Mouse (Mus musculus) urinary bladder, postnatal 4 days (tissue): ENCODE measurements around the gene Dnajc10.

Experiments used
- DNase-seq, 2 experiments: peaks; one replicate each; pipeline ENCODE4 v3.0.0; 2021 to 2022; ENCODE audit warnings: low spot score in 2 of 2

Gene Dnajc10

GRCm38 (mm10) chr2:80315242-80316161, at the start of gene Dnajc10:
Gene Dnajc10 (plus strand): TSS chr2:80315466.
- peak; percentile 90 to 91 for DNase-seq

DNA sequence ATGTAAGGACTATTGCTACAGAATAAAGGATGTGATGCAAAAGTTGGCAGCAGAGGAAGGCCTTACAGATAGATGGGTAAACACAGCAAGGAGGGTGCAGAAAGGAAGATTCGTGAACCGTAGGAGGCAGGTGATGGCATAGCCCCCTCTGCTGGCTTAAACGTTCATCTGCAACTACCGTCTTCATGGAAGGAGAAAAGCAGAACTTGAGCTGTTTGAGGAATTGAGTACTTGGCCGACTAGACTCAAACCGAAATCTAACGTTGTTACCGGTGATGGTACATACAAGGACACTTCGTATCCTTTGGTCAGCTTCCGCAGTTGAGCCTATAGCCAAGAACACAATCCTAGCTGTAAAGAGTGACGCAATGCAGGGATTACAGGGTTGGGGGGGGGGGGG, 48.4 kb upstream of the Dnajc10 start:
- peak in 1 of 2 experiments; percentile 41 for DNase-seq

GRCm38 (mm10) chr2:80268053-80268452, 47.2 kb upstream of the Dnajc10 start:
- no peak for DNase-seq

GRCm38 (mm10) chr2:80271431-80271830, 43.8 kb upstream of the Dnajc10 start:
- DNase-seq = no peak

DNA sequence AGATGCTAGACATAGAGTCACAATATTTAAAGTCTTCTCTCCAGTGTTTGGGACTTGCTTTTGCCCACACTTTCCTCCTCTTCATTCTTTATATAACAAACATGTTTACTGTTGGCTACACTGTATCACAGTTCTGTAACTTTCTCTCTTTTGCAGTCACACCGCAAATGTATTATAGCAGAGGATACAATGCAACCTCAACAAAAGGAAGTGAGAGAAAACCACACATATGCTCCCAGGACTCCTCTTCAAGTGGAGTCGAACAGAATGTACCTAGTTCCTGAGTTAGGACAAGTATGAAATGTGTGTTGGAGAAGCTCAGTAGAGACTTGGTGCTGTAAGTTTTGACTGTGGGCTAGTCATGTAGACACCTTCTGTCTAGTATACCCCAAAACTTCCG, 42.2 kb upstream of the Dnajc10 start:
- DNase-seq = no peak

DNA sequence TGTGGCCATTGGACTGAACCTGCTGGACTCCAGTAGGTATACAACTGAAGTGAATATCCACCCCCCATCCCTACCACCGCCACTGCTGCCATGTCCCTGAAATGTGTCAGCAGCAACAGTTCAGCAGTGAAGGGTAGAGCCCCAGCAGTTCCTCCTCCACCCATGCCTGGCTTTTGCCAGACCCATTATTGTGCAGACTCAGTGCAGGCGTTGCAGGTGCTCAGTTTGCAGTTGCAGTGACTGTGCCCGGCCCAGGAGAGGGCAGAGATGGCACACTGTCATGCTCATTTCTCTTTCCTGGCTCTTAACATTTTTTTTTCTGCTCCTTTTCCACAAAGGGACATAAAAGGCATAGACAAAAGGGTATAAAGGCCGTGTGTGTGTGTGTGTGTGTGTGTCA, 41.5 kb upstream of the Dnajc10 start:
- DNase-seq = no peak

- DNase-seq = no peak
These were observed 40.1 kb upstream of the Dnajc10 start for GRCm38 (mm10) chr2:80275136-80275535.

DNA sequence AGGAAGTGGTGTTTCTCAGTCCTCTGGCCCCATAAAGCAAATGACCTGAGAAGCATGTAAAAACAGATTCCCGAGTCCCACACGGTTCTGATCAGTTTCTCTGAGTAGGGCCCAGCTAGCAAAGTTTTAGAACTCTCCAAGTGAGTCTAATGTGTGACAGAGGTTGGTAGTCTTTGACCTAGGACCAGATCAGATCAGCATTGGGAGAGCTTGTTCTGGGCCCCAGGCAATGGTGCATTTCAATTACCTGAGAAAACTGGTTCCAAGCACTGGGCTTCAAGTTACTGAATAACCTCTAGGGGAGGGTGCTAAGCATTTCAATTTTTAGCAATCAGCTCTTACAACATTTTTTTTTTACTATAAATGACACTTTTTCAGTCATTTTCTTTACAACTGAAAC, 33.1 kb upstream of the Dnajc10 start:
- no peak for DNase-seq

DNA sequence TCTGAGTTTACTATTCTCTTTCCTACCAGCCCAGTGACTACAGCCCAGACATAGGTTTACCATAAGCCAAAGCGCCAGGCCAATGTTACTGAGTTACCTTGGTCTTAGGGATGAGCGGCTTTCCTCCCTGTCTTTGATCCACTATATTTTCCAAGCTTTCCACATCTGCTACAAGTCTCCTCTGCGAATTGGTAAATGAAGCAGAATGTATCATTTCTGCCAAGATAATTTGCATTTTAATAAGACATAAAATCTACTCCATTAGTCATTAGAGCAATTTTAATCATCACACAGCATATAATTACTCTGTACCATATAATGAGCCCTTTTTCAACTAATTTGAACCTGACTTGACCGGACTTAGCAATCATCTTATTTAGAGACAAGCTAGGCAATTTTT, 28.9 kb upstream of the Dnajc10 start:
- no peak for DNase-seq

DNA sequence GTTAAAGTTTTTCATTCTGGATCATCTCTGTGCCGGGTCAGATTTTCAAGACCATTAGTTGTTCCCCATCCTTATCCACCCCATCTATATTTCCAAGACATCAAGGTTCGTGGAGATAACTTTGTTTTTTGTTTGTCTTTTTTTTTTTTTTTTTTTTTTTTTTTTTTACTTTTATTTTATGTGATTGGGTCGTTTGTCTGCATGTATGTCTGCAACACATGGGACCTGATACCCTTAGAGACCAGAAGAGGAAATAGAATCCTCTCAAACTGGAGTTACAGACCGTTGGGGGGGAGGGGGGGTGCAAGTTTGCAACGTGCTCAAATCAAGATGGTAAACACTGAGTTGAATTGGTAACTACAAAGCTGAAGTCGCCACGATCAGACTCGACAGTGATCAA, 23.1 kb upstream of the Dnajc10 start, which contains the start of gene Prdx6b:
Prdx6b (plus strand) TSS at position 301 of the 400 bp plus-strand sequence.
- DNase-seq = no peak

- no peak for DNase-seq
These were observed 16.9 kb upstream of the Dnajc10 start for GRCm38 (mm10) chr2:80298334-80298733.

DNA sequence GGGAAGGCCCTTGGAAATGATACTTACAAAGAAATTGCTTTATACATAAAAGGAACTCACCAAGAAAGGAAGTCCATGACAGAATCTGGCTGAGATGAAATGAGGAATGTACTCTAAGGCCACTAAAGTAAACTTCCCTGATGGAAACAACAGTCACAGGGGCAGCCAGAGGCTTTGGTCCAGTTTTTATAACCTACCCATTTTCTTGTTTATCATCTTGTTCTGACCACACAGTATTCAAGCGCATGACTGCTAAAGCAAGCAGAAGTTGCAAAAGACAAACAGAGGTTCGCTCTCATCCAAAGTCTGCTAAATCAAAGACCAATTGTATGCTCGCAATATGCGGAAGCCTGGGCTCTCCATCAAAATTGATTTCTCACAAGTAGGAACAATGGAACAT, 14.5 kb upstream of the Dnajc10 start:
- DNase-seq = no peak

GRCm38 (mm10) chr2:80303957-80304356, 11.3 kb upstream of the Dnajc10 start:
- DNase-seq = no peak

GRCm38 (mm10) chr2:80307701-80308100, 7.6 kb upstream of the Dnajc10 start:
- no peak for DNase-seq

- DNase-seq = no peak
These were observed 5.5 kb upstream of the Dnajc10 start for GRCm38 (mm10) chr2:80309775-80310174.

DNA sequence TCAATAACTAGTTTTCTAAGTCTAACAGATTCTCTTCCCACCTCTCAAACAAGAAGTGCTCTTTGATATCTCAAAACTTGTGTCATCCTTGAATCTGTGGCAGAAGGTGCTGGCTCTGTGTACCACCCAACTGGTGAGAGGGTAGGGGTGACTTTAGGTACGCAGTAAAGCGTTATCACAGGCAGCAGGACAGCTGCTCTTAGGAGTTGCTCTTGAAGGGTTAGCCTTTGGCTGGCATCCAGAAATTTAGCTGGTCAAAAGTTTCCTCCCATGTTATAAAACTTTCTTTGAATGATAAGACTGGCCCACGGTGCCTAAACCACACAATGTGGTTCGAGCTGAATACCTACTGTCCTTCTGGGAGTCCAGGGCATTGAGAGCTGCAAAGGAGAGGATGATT, 4.5 kb upstream of the Dnajc10 start:
- DNase-seq = no peak

DNA sequence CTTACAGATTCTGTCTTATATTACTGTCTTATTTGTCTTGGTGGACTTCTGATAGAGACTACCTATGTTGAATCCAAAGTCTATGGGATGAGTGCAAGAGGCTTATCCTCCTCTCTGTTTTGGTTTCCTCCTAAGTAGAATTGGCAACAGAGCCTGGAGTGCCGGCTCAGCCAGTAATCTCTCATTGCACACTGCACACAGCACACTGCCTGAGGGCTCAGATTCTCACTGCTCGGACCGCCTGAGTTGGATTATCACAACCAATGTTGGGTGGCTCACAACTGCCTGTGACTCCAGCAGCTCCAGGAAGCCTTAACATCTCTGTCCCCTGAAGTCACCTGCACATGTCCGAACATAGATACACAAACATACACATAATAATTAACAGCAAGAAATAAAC, 3.9 kb upstream of the Dnajc10 start:
- DNase-seq = no peak

DNA sequence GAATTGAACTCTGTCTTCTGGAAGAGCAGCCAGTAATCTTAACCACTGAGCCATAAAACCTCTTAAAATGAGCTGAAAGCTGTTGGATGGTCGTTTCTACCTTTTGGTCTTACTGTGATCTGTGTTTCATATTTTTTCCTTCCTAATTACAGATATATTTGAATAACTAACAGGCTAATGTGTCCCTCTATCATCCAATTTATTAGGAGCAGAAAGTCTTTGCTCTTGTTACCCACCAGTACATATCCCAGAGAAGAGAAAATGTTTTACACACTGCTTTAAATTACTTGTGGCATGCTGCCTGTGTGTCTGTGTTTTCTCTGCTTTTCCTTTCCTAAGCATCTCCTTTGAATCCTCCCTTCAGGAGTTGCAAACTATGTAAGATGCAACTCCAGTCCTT, 1.1 kb upstream of the Dnajc10 start:
- no peak for DNase-seq

GRCm38 (mm10) chr2:80314854-80315241, 418 bp upstream of the Dnajc10 start:
- DNase-seq = no peak

DNA sequence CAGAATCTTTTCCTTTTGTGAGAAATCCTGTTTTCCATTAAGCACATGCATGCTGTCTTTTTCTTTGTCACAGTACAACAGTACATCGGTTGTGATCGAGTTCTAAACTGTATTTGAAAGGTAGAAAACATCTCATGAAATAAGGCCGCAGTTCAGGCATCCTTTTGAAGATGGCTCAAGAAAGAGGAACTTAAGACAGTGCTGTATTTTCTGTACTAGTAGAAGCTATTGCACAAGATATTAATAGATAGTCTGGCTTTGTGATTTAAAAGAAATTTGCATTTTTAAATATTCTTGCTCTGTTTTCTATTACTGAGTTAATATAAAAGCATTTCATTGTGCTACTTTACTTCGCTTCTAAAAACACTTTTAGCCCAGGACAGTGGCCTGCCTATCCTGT, 7.6 kb downstream of the Dnajc10 start:
- DNase-seq = no peak

DNA sequence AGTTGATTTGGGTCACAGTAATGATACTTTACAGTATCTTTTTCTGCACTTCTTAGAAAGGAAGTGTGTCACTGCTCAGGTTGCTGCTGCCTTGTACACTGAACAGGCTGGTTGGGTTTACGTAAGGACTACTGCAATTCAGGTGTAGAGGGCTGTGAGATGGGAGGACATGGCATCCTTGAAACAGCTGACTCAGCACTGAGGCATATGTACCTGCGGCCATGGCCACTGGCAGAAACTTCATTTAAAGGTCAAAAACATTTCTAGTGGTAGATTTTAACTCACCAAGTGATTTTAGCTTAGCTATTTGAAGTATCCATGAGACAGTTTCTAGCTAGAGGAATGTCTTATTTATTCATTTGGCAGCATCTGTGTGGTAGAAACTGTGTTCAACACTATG, 10.5 kb downstream of the Dnajc10 start:
- DNase-seq = no peak

DNA sequence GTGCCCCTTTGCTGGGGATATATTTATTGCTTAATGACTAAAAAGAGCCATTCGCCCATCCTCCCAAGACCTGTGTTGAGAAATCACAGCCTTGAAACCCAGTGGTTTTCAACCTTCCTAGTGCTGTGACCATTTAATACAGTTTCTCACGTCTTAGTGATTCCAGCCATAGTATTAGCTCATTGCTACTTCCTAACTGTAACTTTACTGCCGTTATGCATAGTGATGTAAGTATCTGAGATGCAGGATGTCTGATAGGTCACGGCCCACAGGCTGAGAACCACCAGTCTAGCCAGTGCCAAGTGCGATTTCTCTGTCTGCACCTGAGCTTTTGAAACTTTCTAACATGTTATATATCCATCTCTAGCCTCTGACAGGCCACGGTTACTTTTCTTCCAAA, 12.0 kb downstream of the Dnajc10 start:
- DNase-seq = no peak

GRCm38 (mm10) chr2:80328961-80329653, 13.8 kb downstream of the Dnajc10 start:
- no peak for DNase-seq
